Mouse (Mus musculus) spleen, postnatal 10 days (tissue): ENCODE data around the gene Ube2m.

Source experiments
- DNase-seq, 2 experiments: peaks; one replicate each; pipeline ENCODE4 v3.0.0; 2021 to 2022; ENCODE audit warnings: low spot score in 2 of 2

The Ube2m gene

GRCm38 (mm10) chr7:13034148-13034977 is 3.7 kb downstream of the Ube2m start, which contains the start of gene Chmp2a:
Gene Chmp2a, minus strand, starts transcription at chr7:13034807.
- DNase-seq: peak; percentile 94 to 96

- no peak for DNase-seq
Observed at GRCm38 (mm10) chr7:13033451-13034147, 4.5 kb downstream of the Ube2m start.

- DNase-seq: no peak
Observed at GRCm38 (mm10) chr7:13032541-13032940, 5.5 kb downstream of the Ube2m start.

GRCm38 (mm10) chr7:13031983-13032382 is 6.1 kb downstream of the Ube2m start:
- no peak for DNase-seq

GRCm38 (mm10) chr7:13031069-13031468 is 7.0 kb downstream of the Ube2m start:
- DNase-seq: peak in 1 of 2 experiments; percentile 50

GRCm38 (mm10) chr7:13028986-13029385 is 9.1 kb downstream of the Ube2m start:
- no peak for DNase-seq

- peak in 1 of 2 experiments; percentile 13 for DNase-seq
Observed at GRCm38 (mm10) chr7:13025511-13026112, 12.5 kb downstream of the Ube2m start.

GRCm38 (mm10) chr7:13024805-13025204 is 13.3 kb downstream of the Ube2m start:
- peak; percentile 67 to 82 for DNase-seq

GRCm38 (mm10) chr7:13023928-13024731 is 13.9 kb downstream of the Ube2m start:
- DNase-seq: peak; percentile 95 to 99

- peak; percentile 59 to 73 for DNase-seq
Observed at GRCm38 (mm10) chr7:13022773-13023535, 15.1 kb downstream of the Ube2m start.

GRCm38 (mm10) chr7:13015217-13015616 is 22.9 kb downstream of the Ube2m start:
- DNase-seq: no peak

- DNase-seq: no peak
Observed at GRCm38 (mm10) chr7:13014275-13014839, 23.7 kb downstream of the Ube2m start.

GRCm38 (mm10) chr7:13013671-13014070 is 24.4 kb downstream of the Ube2m start:
- DNase-seq: no peak

GRCm38 (mm10) chr7:13010005-13010908 is 27.8 kb downstream of the Ube2m start, which contains the start of gene Zbtb45:
Gene Zbtb45, minus strand, starts transcription at chr7:13010034.
- DNase-seq: peak in 1 of 2 experiments; percentile 43

- DNase-seq: peak; percentile 94 to 96
Observed at GRCm38 (mm10) chr7:13009143-13010004, 28.7 kb downstream of the Ube2m start.

- no peak for DNase-seq
Observed at GRCm38 (mm10) chr7:13007341-13008092, 30.6 kb downstream of the Ube2m start.

GRCm38 (mm10) chr7:13006531-13006930 is 31.5 kb downstream of the Ube2m start:
- no peak for DNase-seq

- no peak for DNase-seq
Observed at GRCm38 (mm10) chr7:13006011-13006410, 32.1 kb downstream of the Ube2m start.
